Mouse (Mus musculus) lung, adult 2 months (tissue): ENCODE results near the gene Lrp1.

Experiments
- CTCF ChIP-seq: fragments of 200-500 bp; IDR thresholded peaks from 2 replicates; pipeline ENCODE4 v1.5.1; 2011; ENCODE audit warnings: mild to moderate bottlenecking, low read length, control low read depth; ENCODE audit not compliant: insufficient read depth
- POLR2A ChIP-seq: fragments of 200-500 bp; IDR thresholded peaks from 2 replicates; pipeline ENCODE4 v1.6.1; 2011; ENCODE audit warnings: low read depth, mild to moderate bottlenecking, control low read depth, low read length, borderline replicate concordance; ENCODE audit errors: extremely low read depth

GRCm38 (mm10) chr10:127509837-127510701 is 110.9 kb downstream of the Lrp1 start:
- no peak for TF ChIP-seq CTCF
- TF ChIP-seq POLR2A, result no peak
